Mouse (Mus musculus) bone marrow macrophage, adult 2 months (primary cell): ENCODE measurements at regions not wholly inside any gene's neighbourhood (a gene's known extent, or its start where the extent isn't known, plus 50 kb on each side); places are given as distances from the start of the nearest gene placed in this dataset.
"Not testable (repeated sequence)": the region's sequence is repeated elsewhere in the genome, so short reads cannot be mapped to it uniquely, and the experiment has no call there.

ENCODE experiments used
- H3K27ac ChIP-seq: 2 replicates; pipeline ENCODE4 v1.5.1; 2012; ENCODE audit warnings: low read depth, low read length; ENCODE audit not compliant: insufficient read depth
- H3K4me1 ChIP-seq: 2 replicates; pipeline ENCODE4 v1.6.1; 2012; ENCODE audit warnings: low read length; ENCODE audit not compliant: control insufficient read depth, insufficient read depth
- H3K4me3 ChIP-seq: 2 replicates; pipeline ENCODE4 v1.5.1; 2012; ENCODE audit warnings: mild to moderate bottlenecking, low read length, moderate library complexity; ENCODE audit not compliant: insufficient read depth
- CTCF ChIP-seq: IDR thresholded peaks from 2 replicates; pipeline ENCODE4 v1.5.1; 2012; ENCODE audit warnings: low read depth, mild to moderate bottlenecking, low read length, moderate library complexity
- POLR2A ChIP-seq: IDR thresholded peaks from 2 replicates; pipeline ENCODE4 v1.6.1; 2012; ENCODE audit warnings: mild to moderate bottlenecking, low read depth, low read length, borderline replicate concordance

GRCm38 (mm10) chr16:20861256-20861655 lies 126.9 kb upstream of the Thpo start:
- Histone ChIP-seq H3K27ac (no peak overlapping the region), H3K4me1 (no peaks in the 10 kb centered on the region), H3K4me3 (no peak overlapping the region)
- TF ChIP-seq CTCF (no peak), POLR2A (no peak)

GRCm38 (mm10) chr16:20860606-20861005 lies 126.3 kb upstream of the Thpo start:
- not testable (repeated sequence) for H3K4me1 ChIP-seq, H3K4me3 ChIP-seq, H3K27ac ChIP-seq

GRCm38 (mm10) chr16:20854696-20855213 lies 120.4 kb upstream of the Thpo start:
- Histone ChIP-seq H3K27ac (no peak overlapping the region), H3K4me3 (no peak overlapping the region), H3K4me1 (no peaks in the 10 kb centered on the region)
- TF ChIP-seq CTCF (no peak), POLR2A (no peak)

GRCm38 (mm10) chr16:20838151-20838550 lies 103.8 kb upstream of the Thpo start:
- Histone ChIP-seq H3K4me3 (no peak overlapping the region), H3K27ac (no peak overlapping the region), H3K4me1 (no peaks in the 10 kb centered on the region)
- no peak for TF ChIP-seq POLR2A
- no peak for TF ChIP-seq CTCF

- H3K27ac ChIP-seq = no peak overlapping the region
- no peak for TF ChIP-seq CTCF
- no peak for TF ChIP-seq POLR2A
- H3K4me1 ChIP-seq = no peaks in the 10 kb centered on the region
Observed at GRCm38 (mm10) chr16:20836866-20837265, 102.6 kb upstream of the Thpo start.

GRCm38 (mm10) chr16:20833838-20834237 lies 99.5 kb upstream of the Thpo start:
- not testable (repeated sequence) for H3K27ac ChIP-seq, H3K4me3 ChIP-seq, H3K4me1 ChIP-seq

More at GRCm38 (mm10) chr16:20836866-20837265, 102.6 kb upstream of the Thpo start:
- H3K4me3 ChIP-seq = no peak overlapping the region

- no peak overlapping the region for H3K27ac ChIP-seq
- no peaks in the 10 kb centered on the region for H3K4me1 ChIP-seq
- TF ChIP-seq POLR2A = no peak
Observed at GRCm38 (mm10) chr16:20833301-20833700, 99.0 kb upstream of the Thpo start.

GRCm38 (mm10) chr16:20829732-20830435 lies 95.6 kb upstream of the Thpo start:
- Histone ChIP-seq H3K4me3 (no peak overlapping the region), H3K4me1 (no peaks in the 10 kb centered on the region), H3K27ac (no peak overlapping the region)

More at GRCm38 (mm10) chr16:20833301-20833700, 99.0 kb upstream of the Thpo start:
- H3K4me3 ChIP-seq = no peak overlapping the region

GRCm38 (mm10) chr16:20828996-20829731 lies 94.9 kb upstream of the Thpo start:
- TF ChIP-seq CTCF (no peak), POLR2A (no peak)
- Histone ChIP-seq H3K4me1 (no peaks in the 10 kb centered on the region), H3K27ac (no peak overlapping the region), H3K4me3 (no peak overlapping the region)

More at GRCm38 (mm10) chr16:20829732-20830435, 95.6 kb upstream of the Thpo start:
- no peak for TF ChIP-seq CTCF
- no peak for TF ChIP-seq POLR2A

- H3K4me3 ChIP-seq = no peak overlapping the region
- no peaks in the 10 kb centered on the region for H3K4me1 ChIP-seq
- no peak overlapping the region for H3K27ac ChIP-seq
- no peak for TF ChIP-seq CTCF
Observed at GRCm38 (mm10) chr16:20824226-20824625, 89.9 kb upstream of the Thpo start.
